Mouse (Mus musculus): ENCODE measurements around the gene Arhgap35.

GRCm38 (mm10) chr7:16617045-16617444, 2.3 kb upstream of the Arhgap35 start:
- TF ChIP-seq CTCF (IDR thresholded peaks at IDR 0.05; ENCODE audit: control insufficient read depth, insufficient read depth, low read length) (no peak), POLR2A (IDR thresholded peaks at IDR 0.05; ENCODE audit: borderline replicate concordance, control insufficient read depth, low read depth, low read length) (no peak)
